Mouse (Mus musculus): ENCODE results near the gene Atxn7l2. TPM values are rescaled to one million over a fixed set of nuclear protein-coding genes. Genes with fewer than 3 reads are reported as not detected.

The Atxn7l2 gene
- polyA plus RNA-seq, 1 experiment from 2014 or later = 20.4 TPM

DNA sequence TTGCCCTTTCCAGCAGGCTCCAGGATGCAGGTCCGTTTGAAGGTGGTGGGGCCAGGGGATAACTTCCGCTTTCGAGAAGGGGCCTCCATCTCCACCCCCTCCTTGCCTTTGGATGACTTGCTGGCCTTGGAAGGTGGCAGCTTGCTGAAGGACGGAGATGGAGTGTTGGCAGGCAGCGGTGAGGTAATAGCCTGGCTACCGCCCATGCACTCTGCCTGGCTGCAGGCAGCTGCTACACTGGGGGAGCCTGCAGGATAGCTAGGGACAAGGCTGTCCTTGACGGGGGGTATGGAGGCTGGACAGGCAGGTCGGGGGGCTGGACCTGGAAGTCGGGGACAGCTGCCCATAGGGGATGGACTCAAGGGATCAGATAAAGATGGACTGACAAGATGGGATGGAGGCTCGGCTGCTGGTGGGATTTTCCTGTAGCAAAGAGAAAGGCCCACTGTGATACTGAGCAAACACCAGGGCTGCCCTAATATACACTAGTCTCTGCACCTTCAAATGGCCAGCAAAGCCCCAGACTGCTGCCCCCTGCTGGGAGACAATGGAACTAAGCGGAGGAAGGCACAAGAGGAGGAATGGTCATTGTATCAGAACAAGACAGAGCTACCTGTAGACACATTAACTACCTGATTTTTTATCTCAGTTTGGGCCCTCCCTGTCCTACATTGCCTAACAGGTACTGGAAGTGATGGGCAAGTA is 7.0 kb downstream of the Atxn7l2 start:
- no peak overlapping the region for H3K4me2 ChIP-seq (replicated peaks)
- no peak overlapping the region for H3K27ac ChIP-seq (replicated peaks)
- no peaks in the 10 kb centered on the region for H3K27me3 ChIP-seq
- H3K36me3 ChIP-seq = peaks cover 52% of the 10 kb centered on the region
- no peak for ATAC-seq (ENCODE audit: insufficient number of reproducible peaks, low FRiP score, low TSS enrichment, low read depth)
- peaks cover 35% of the 10 kb centered on the region for H3K4me1 ChIP-seq
- H3K4me3 ChIP-seq (replicated peaks) = no peak overlapping the region
- H3K9me3 ChIP-seq (replicated peaks) = no peaks in the 10 kb centered on the region
- 81% methylated on average over 11 of the region's 11 CpGs for whole genome bisulfite sequencing
- no peak overlapping the region for H3K9ac ChIP-seq

DNA sequence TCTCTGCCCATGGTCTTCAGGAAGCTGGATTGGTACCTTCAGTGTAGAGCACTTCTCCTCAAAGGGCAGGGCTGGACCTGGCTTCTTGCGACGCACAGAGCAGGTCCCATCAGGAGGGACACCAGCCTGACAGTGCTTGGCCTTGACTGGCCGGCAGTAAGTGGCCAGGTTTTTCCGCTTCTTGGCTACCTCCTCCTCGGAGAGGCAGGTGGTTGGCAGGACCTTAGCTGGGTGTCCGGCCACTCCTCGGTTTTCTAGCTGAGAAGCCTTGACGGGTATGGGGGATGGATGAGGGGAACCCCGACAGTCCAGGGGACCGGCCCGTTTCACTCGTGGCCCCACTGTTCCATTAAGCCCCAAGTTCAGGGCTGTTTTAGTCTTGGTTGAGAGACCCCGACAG is 7.5 kb downstream of the Atxn7l2 start:
- no peak overlapping the region for H3K9ac ChIP-seq
- H3K27me3 ChIP-seq = no peaks in the 10 kb centered on the region
- no peak for ATAC-seq (ENCODE audit: insufficient number of reproducible peaks, low FRiP score, low TSS enrichment, low read depth)
- no peak overlapping the region for H3K4me3 ChIP-seq (replicated peaks)
- H3K4me2 ChIP-seq (replicated peaks) = no peak overlapping the region
- peaks cover 30% of the 10 kb centered on the region for H3K4me1 ChIP-seq
- H3K27ac ChIP-seq (replicated peaks) = no peak overlapping the region
- 93% methylated on average over 13 of the region's 13 CpGs for WGBS
- peaks cover 51% of the 10 kb centered on the region for H3K36me3 ChIP-seq
- H3K9me3 ChIP-seq (replicated peaks) = no peaks in the 10 kb centered on the region

DNA sequence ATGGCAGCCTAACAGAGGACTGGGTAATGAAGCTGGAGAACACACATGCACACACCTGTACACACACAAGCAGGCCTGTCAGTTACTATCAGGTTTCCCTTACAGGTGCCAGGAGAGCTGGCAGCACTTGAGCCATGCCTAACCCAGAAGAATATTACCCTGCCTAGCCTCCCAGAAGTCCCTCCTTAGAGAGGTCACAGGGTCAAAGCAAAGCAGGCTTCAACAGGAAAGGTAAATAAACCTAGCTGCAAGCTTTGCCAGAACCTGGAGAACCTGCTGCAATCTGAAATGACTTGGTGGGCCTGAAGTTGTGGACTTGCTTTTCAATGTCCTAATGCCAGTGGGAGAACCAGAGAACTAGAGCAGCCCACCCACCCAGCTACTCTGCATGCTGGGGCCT is 8.2 kb downstream of the Atxn7l2 start:
- Histone ChIP-seq H3K27me3 (no peaks in the 10 kb centered on the region), H3K4me3 (replicated peaks) (no peak overlapping the region), H3K9me3 (replicated peaks) (no peaks in the 10 kb centered on the region), H3K27ac (replicated peaks) (no peak overlapping the region), H3K4me2 (replicated peaks) (no peak overlapping the region), H3K36me3 (peaks cover 47% of the 10 kb centered on the region), H3K9ac (no peak overlapping the region), H3K4me1 (peaks cover 26% of the 10 kb centered on the region)
- no peak for ATAC-seq (ENCODE audit: insufficient number of reproducible peaks, low FRiP score, low TSS enrichment, low read depth)

DNA sequence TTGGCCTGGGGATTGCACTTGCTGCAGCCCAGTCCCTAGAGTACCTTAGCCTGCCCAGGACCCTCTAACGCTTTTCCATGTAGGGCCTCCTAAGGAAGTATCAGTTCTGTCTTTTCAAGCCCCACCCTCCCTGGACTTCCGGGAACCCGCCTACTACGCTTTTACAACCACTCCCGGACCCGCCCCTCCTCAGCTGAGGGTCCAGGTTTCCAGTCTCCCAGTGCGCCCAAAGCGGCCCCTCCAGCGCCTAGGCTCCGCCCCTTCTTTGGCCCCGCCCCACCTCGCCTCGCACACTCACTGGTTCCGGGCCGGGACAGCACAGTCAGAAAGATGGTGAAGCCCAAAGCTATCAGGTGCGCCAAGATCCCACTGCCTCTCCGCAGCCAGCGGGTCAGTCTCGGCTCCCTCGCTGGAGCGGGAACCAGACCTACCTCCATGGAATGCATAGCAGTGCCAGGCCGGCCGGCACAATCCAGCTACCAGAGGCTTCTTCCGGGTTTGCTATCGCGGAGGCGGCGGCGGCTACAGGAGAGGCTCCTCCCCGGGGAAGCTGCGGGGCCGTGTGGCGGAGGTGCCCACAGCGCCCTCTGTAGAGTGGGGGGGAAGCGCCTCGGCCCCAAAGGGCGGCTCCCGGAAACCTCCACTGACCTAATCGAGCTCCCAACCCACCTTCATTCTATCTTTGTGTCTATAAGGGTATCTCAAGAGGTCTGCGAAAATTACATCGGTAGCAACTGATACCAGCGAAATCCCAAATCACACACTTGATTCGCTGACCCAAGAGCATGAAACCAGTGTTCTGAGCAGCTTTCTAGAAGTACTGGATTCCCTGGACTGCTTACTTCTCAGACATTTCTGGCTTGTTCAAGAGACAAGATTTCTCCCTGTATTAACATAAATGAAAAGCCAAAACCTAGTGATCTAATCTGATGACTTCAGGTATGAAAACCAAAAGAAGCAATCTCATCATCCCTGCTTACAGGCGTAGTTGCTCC is 10.1 kb downstream of the Atxn7l2 start, which contains the start of gene Cyb561d1:
Gene Cyb561d1, minus strand, starts transcription at position 884 of the 995 bp plus-strand sequence.
- 2% methylated on average over 44 of the region's 44 CpGs for WGBS
- peak within 1 kb of the TSS; percentile 76 for H3K4me2 ChIP-seq (replicated peaks)
- peak; percentile 85 for ATAC-seq (ENCODE audit: insufficient number of reproducible peaks, low FRiP score, low TSS enrichment, low read depth)
- H3K4me1 ChIP-seq = peaks cover 32% of the 10 kb centered on the region
- peak within 1 kb of the TSS; percentile 89 for H3K27ac ChIP-seq (replicated peaks)
- peak within 1 kb of the TSS; percentile 23 for H3K9ac ChIP-seq
- peaks cover 33% of the 10 kb centered on the region for H3K36me3 ChIP-seq
- peak within 1 kb of the TSS; percentile 66 for H3K4me3 ChIP-seq (replicated peaks)
- no peaks in the 10 kb centered on the region for H3K9me3 ChIP-seq (replicated peaks)
- no peaks in the 10 kb centered on the region for H3K27me3 ChIP-seq

DNA sequence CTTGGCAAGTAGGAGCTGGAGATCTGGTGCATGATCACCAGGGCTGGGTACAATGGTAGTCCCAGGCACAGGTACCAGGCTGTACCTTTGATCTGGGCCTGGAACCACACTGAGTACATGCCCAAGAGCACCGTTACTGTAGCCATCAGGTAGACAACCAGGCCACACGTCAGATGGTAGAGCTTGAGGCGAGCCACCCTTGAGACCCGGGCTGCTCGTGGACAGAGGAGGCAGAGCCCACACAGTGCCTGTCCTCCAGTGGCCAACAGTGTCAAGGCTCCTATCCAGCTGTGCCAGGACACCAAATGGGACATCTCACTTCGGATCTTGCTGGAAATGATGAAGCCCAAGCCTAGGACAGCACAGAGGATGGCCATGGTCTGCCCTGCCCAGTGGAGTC is 11.5 kb downstream of the Atxn7l2 start:
- Histone ChIP-seq H3K27me3 (no peaks in the 10 kb centered on the region), H3K9ac (no peak overlapping the region), H3K4me3 (replicated peaks) (no peak overlapping the region), H3K36me3 (peaks cover 19% of the 10 kb centered on the region), H3K4me2 (replicated peaks) (no peak overlapping the region), H3K4me1 (peaks cover 32% of the 10 kb centered on the region), H3K9me3 (replicated peaks) (no peaks in the 10 kb centered on the region), H3K27ac (replicated peaks) (no peak overlapping the region)
- ATAC-seq (ENCODE audit: insufficient number of reproducible peaks, low FRiP score, low TSS enrichment, low read depth) = no peak
- WGBS = 93% methylated on average over 6 of the region's 6 CpGs

DNA sequence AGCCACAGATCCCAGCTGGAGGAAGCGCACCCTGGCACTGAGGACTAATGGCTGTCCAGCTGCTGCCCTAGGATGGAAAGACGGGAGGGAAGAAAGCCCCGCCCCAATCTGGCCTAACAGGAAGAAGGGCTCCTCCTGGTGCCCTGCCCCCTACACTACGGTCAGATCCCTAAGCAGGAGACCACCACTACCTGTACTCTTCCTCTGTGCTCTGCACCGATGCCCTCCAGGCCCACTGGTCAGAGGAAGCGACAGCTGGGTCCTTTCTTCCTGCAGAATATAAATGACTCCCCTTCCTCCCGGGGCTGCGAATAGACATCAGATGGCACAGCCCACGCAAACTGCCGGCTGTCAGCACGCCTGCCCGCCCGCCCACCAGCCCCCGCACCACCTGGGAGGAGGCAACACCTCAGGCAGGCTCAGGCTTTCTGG is 13.7 kb downstream of the Atxn7l2 start:
- 0 out of 2 replicates have a peak overlapping the region, but pooled peaks have one; percentile 4 for H3K4me2 ChIP-seq (replicated peaks)
- H3K9me3 ChIP-seq (replicated peaks) = no peaks in the 10 kb centered on the region
- H3K27ac ChIP-seq (replicated peaks) = no peak overlapping the region
- WGBS = 26% methylated on average over 14 of the region's 14 CpGs
- no peak overlapping the region for H3K4me3 ChIP-seq (replicated peaks)
- H3K36me3 ChIP-seq = no peaks in the 10 kb centered on the region; the same call in 1 of the 2 replicates
- H3K4me1 ChIP-seq = peaks cover 32% of the 10 kb centered on the region
- H3K9ac ChIP-seq = no peak overlapping the region
- no peaks in the 10 kb centered on the region for H3K27me3 ChIP-seq
- no peak for ATAC-seq (ENCODE audit: insufficient number of reproducible peaks, low FRiP score, low TSS enrichment, low read depth)

DNA sequence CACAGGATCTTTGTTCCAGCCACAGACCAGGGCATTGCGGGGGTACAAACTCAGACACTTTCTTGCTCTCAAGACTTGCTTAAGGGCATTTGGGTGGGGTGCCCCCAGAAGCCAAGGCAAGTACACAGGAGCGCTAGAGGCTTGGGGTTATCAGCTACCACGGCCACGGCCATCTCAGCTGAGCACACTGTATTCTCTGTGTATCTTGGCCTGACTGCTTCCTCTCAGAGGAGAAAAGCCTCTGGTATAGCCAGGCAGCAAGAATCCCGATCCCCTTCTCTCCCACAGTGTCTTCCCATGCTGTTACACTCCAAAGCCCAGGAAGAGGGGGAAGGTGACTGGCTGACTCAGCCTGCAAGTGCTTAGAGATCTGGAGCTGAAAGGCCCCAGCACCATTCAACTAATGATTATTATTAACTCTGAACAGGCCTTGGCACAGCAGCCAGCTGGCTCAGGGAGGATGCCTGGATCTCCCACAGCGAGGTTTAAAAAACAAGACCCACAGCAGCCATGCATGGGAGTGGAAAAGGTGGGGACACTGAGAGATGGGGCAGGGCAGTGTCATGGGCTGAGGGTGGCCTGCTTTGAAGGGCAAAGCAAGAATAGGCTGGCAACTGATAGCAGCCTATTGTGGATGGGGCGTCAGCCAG is 14.7 kb downstream of the Atxn7l2 start:
- H3K36me3 ChIP-seq = no peaks in the 10 kb centered on the region
- WGBS = 60% methylated on average over 7 of the region's 7 CpGs
- no peak overlapping the region for H3K4me3 ChIP-seq (replicated peaks)
- H3K4me2 ChIP-seq (replicated peaks) = no peak overlapping the region
- H3K9me3 ChIP-seq (replicated peaks) = no peaks in the 10 kb centered on the region
- H3K9ac ChIP-seq = no peak overlapping the region; the same call in 1 of the 2 replicates
- no peak for ATAC-seq (ENCODE audit: insufficient number of reproducible peaks, low FRiP score, low TSS enrichment, low read depth)
- H3K27me3 ChIP-seq = no peaks in the 10 kb centered on the region
- peaks cover 23% of the 10 kb centered on the region for H3K4me1 ChIP-seq
- H3K27ac ChIP-seq (replicated peaks) = peak overlapping the region; percentile 22

DNA sequence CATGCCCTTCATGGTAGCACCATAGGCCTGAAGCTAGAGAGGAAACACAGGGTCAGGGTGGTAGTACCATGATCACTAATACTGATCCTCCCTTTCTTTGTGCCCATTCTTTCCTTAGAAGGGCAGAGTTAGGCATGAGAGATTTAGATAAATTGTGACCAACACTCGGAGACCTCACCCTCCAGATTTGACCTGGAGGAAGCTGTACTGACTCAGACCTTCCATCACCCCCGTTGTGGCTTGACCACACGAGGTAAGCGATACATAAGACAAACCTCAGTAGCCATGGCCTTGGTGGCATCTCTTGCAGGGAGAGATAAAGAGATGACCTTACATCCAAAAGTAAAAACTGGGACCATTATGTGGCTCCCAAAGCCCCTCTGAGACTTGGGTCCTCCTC is 15.4 kb downstream of the Atxn7l2 start:
- no peaks in the 10 kb centered on the region for H3K9me3 ChIP-seq (replicated peaks)
- peaks cover 25% of the 10 kb centered on the region for H3K4me1 ChIP-seq
- ATAC-seq (ENCODE audit: insufficient number of reproducible peaks, low FRiP score, low TSS enrichment, low read depth) = no peak
- no peaks in the 10 kb centered on the region for H3K27me3 ChIP-seq
- H3K9ac ChIP-seq = no peak overlapping the region
- 84% methylated on average over 4 of the region's 4 CpGs for WGBS
- H3K27ac ChIP-seq (replicated peaks) = no peak overlapping the region
- H3K4me3 ChIP-seq (replicated peaks) = no peak overlapping the region
- no peaks in the 10 kb centered on the region for H3K36me3 ChIP-seq
- H3K4me2 ChIP-seq (replicated peaks) = no peak overlapping the region

DNA sequence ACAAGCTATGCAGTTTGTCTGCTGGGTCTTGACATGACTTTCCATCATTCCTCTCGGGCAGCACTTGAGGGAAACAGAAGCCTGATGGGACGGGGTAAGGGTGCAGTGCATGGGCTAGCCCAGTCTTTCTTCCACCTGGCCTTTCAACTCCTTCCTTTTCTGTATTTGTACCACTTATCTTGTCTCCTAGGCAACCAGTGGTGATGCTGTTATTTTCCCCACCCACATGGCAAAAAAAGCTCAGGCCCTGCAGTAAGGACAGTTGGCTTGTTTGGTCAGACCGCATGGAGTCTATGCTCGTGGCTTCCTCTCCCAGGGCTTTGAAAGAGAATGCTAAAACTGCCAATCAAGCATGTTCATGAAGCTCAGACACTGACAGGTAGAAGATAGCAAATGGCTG is 17.0 kb downstream of the Atxn7l2 start:
- Histone ChIP-seq H3K4me3 (replicated peaks) (no peak overlapping the region), H3K27me3 (no peaks in the 10 kb centered on the region), H3K4me1 (peaks cover 29% of the 10 kb centered on the region), H3K9me3 (replicated peaks) (no peaks in the 10 kb centered on the region), H3K4me2 (replicated peaks) (no peak overlapping the region), H3K27ac (replicated peaks) (no peak overlapping the region; the same call in 1 of the 2 replicates), H3K36me3 (no peaks in the 10 kb centered on the region), H3K9ac (no peak overlapping the region)
- 71% methylated on average over 4 of the region's 4 CpGs for WGBS
- no peak for ATAC-seq (ENCODE audit: insufficient number of reproducible peaks, low FRiP score, low TSS enrichment, low read depth)

DNA sequence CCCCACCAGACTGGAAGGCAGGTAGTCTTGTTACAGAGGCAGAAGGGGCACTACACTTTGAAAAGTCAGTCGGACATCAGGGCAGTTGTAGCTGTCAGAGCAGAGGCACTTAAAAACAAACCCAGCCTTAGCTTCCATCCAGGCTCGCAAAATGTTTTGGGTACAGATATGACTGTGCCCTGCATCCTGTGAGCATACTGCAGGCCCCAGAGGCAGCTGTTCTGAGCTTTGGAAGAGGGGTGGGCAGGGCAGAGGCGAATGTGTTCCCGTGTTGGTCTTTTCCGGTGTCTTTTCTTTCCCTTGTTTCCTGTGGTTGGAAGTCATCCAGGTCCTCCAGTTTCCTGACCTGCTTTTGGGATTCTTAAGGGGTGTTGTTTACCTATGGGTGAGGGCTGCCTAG is 20.8 kb downstream of the Atxn7l2 start:
- Histone ChIP-seq H3K27me3 (peaks cover 6% of the 10 kb centered on the region; the same call in 1 of the 2 replicates), H3K9ac (no peak overlapping the region), H3K4me2 (replicated peaks) (no peak overlapping the region), H3K4me1 (peaks cover 25% of the 10 kb centered on the region), H3K4me3 (replicated peaks) (no peak overlapping the region), H3K27ac (replicated peaks) (no peak overlapping the region), H3K9me3 (replicated peaks) (no peaks in the 10 kb centered on the region), H3K36me3 (0 out of 2 replicates have a peak, but pooled peaks cover 3% of the 10 kb centered on the region)
- no peak for ATAC-seq (ENCODE audit: insufficient number of reproducible peaks, low FRiP score, low TSS enrichment, low read depth)
- WGBS = 46% methylated on average over 5 of the region's 5 CpGs
